Comparison of ENCODE assay signal across 38 mouse cellular contexts in the genomic region with DNA sequence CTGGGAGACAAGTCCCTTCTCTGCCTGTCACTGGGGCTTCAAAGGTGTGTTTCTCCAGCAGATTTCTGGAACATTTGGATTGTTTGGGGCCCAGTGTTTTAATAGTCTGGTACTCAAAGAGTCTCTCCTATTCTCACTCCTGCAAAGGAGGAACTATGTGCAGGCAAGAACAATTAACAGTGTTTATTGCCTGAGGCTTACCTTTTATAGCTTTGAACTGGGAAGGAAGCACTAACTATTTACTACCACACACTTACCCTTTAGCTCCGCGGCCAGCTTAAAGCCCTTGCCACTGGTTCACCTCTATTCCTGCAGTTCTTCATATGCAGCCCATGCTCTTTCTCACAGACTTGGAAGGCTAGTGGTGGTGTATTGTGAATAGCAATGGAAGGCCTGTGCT. TPM values are rescaled to one million over a fixed set of nuclear protein-coding genes. Genes with fewer than 3 reads are reported as not detected.
"Had no signal": no experiment of that assay in that cellular context is flagged by ENCODE, and none has a peak within 500 bp of the region (broad histone marks: within the 10 kb centered on the region; RNA-seq: fewer than 3 reads in every experiment).

No protein-coding gene starts in this region.

- H3K9me3 ChIP-seq: heart, embryonic 13.5 days; heart, embryonic 15.5 days; hindbrain, embryonic 10.5 days; hindbrain, embryonic 12.5 days; limb, embryonic 12.5 days; liver, embryonic 13.5 days; liver, embryonic 15.5 days had no signal

- H3K4me1 ChIP-seq: heart, embryonic 13.5 days; heart, embryonic 15.5 days; hindbrain, embryonic 10.5 days; hindbrain, embryonic 12.5 days; liver, embryonic 13.5 days; liver, embryonic 15.5 days had no signal

- H3K9ac ChIP-seq: heart, embryonic 13.5 days; heart, embryonic 15.5 days; hindbrain, embryonic 12.5 days; hindbrain, embryonic 14.5 days; limb, embryonic 12.5 days; liver, embryonic 13.5 days; liver, embryonic 15.5 days; liver, postnatal 0 days had no signal

- H3K36me3 ChIP-seq: heart, embryonic 13.5 days; heart, embryonic 15.5 days; hindbrain, embryonic 10.5 days; hindbrain, embryonic 12.5 days; limb, embryonic 12.5 days; liver, embryonic 13.5 days; liver, embryonic 15.5 days had no signal

- ATAC-seq: hindbrain, embryonic 16.5 days; liver, postnatal 0 days had no signal

- H3K4me3 ChIP-seq: heart, adult 2 months; heart, embryonic 13.5 days; heart, embryonic 15.5 days; hindbrain, embryonic 10.5 days; hindbrain, embryonic 12.5 days; left cerebral cortex, adult 2 months; limb, embryonic 12.5 days; liver, embryonic 13.5 days; liver, embryonic 15.5 days had no signal

- H3K27ac ChIP-seq: heart, adult 2 months; heart, embryonic 13.5 days; heart, embryonic 15.5 days; hindbrain, embryonic 10.5 days; hindbrain, embryonic 12.5 days; hindbrain, embryonic 14.5 days; left cerebral cortex, adult 2 months; limb, embryonic 12.5 days; liver, embryonic 13.5 days; liver, embryonic 15.5 days had no signal

- DNase-seq: gastrocnemius, postnatal 14 days; gastrocnemius, postnatal 36 days; heart, adult 11 months; heart, adult 2 months; heart, postnatal 14 days; heart, postnatal 4 days; kidney, adult 18-20 months; kidney, adult 8-10 months; kidney, postnatal 10 days; kidney, postnatal 25 days; kidney, postnatal 4 days; layer of hippocampus, adult 9-11 months; liver; liver, embryonic 13.5 days; liver, postnatal 0 days had no signal

- H3K4me2 ChIP-seq: heart, embryonic 11.5 days; heart, embryonic 13.5 days; heart, embryonic 15.5 days; hindbrain, embryonic 12.5 days; hindbrain, embryonic 14.5 days; limb, embryonic 12.5 days; liver, embryonic 11.5 days; liver, embryonic 13.5 days; liver, embryonic 15.5 days had no signal

- H3K27me3 ChIP-seq: heart, embryonic 13.5 days; heart, embryonic 15.5 days; hindbrain, embryonic 12.5 days; liver, embryonic 13.5 days; liver, embryonic 15.5 days had no signal

RNA-seq across cellular contexts. Expression of gene Cox8c, which starts 17.0 kb away (rescaled TPM):
- total RNA-seq: gastrocnemius, adult 18-20 months; gastrocnemius, adult 8-10 months; gastrocnemius, postnatal 14 days; gastrocnemius, postnatal 36 days; heart, adult 2 months; heart, postnatal 14 days; heart, postnatal 4 days; layer of hippocampus, adult 18-20 months; layer of hippocampus, adult 8-10 months; layer of hippocampus, postnatal 25 days; left cerebral cortex, adult 2 months; left cerebral cortex, postnatal 14 days; left cerebral cortex, postnatal 36 days had no signal
- polyA plus RNA-seq: heart, adult 2 months; heart, embryonic 11.5 days; heart, embryonic 13.5 days; heart, embryonic 15.5 days; heart, postnatal 0 days; hindbrain, embryonic 10.5 days; hindbrain, embryonic 12.5 days; hindbrain, embryonic 14.5 days; hindbrain, embryonic 16.5 days; intestine, embryonic 14.5 days; kidney, embryonic 14.5 days; kidney, embryonic 16.5 days; limb, embryonic 12.5 days; limb, embryonic 14.5 days; liver, embryonic 11.5 days; liver, embryonic 13.5 days; liver, embryonic 15.5 days; liver, postnatal 0 days had no signal
